Mouse (Mus musculus) embryonic facial prominence, embryonic 12.5 days (tissue): ENCODE measurements around the gene Cfd. TPM values are rescaled to one million over a fixed set of nuclear protein-coding genes. Genes with fewer than 3 reads are reported as not detected.

Experiments
- microRNA-seq: library from miRNA; unstranded; fragments of <30 nt; microRNA quantifications from one replicate; pipeline ENCODE4, GENCODE M21; 2017
- polyA plus RNA-seq: library from polyadenylated mRNA; unstranded; fragments of >200 nt; fragmentation: Nextera tagmentation; extraction: Ambion mirVana; gene quantifications from 2 replicates; pipeline ENCODE4 v1.2.1, GENCODE M21; 2016

The Cfd gene
- polyA plus RNA-seq, 1 experiment from 2014 or later = not detected

Small RNAs within 50 kb of the gene (microRNA-seq; reads per million reads assigned to microRNA genes)
- 0.54 reads per million for gene Mir6910

Other genes with a start within 250 kb of the Cfd start
- not detected in 2 replicates for gene Odf3l2, start 245.1 kb upstream of the Cfd start, polyA plus RNA-seq
- gene Madcam1, start 226.3 kb upstream of the Cfd start, polyA plus RNA-seq = 6.7 and 8.4 TPM in 2 replicates
- 66.1 and 68.6 TPM in 2 replicates for gene Tpgs1, start 221.5 kb upstream of the Cfd start, polyA plus RNA-seq
- gene Cdc34, start 208.7 kb upstream of the Cfd start, polyA plus RNA-seq = 137 and 146 TPM in 2 replicates
- gene Gzmm, start 201.8 kb upstream of the Cfd start, polyA plus RNA-seq = 0.55 and 1.5 TPM in 2 replicates
- 689 and 691 TPM in 2 replicates for gene Bsg, start 186.4 kb upstream of the Cfd start, polyA plus RNA-seq
- gene Hcn2, start 174.2 kb upstream of the Cfd start, polyA plus RNA-seq = 0.06 and 0.08 TPM in 2 replicates
- gene Polrmt, start 144.3 kb upstream of the Cfd start, polyA plus RNA-seq = 49.6 and 54.0 TPM in 2 replicates
- gene Fgf22, start 135.8 kb upstream of the Cfd start, polyA plus RNA-seq = 0.33 and 0.65 TPM in 2 replicates
- 109 and 111 TPM in 2 replicates for gene Rnf126, start 123.9 kb upstream of the Cfd start, polyA plus RNA-seq
- gene Fstl3, start 113.6 kb upstream of the Cfd start, polyA plus RNA-seq = 3.5 and 3.7 TPM in 2 replicates
- 0.06 TPM in 1 of 2 replicates, not detected in the other for gene Prss57, start 99.9 kb upstream of the Cfd start, polyA plus RNA-seq
- 132 and 142 TPM in 2 replicates for gene Palm, start 97.3 kb upstream of the Cfd start, polyA plus RNA-seq
- gene Misp, start 69.9 kb upstream of the Cfd start, polyA plus RNA-seq = 2.0 and 3.1 TPM in 2 replicates
- 352 and 363 TPM in 2 replicates for gene Ptbp1, start 36.4 kb upstream of the Cfd start, polyA plus RNA-seq
- gene Prtn3, start 16.4 kb upstream of the Cfd start, polyA plus RNA-seq = 10.1 and 11.3 TPM in 2 replicates
- 169 and 181 TPM in 2 replicates for gene Plppr3, start 16.2 kb upstream of the Cfd start, polyA plus RNA-seq
- gene Elane, start 4.6 kb upstream of the Cfd start, polyA plus RNA-seq = 0.33 and 0.55 TPM in 2 replicates
- 60.4 and 60.9 TPM in 2 replicates for gene Med16, start 18.1 kb downstream of the Cfd start, polyA plus RNA-seq
- 5.0 and 18.8 TPM in 2 replicates for gene Gm26602, start 20.0 kb downstream of the Cfd start, polyA plus RNA-seq
- gene Kiss1r, start 26.1 kb downstream of the Cfd start, polyA plus RNA-seq = 0.85 and 1.4 TPM in 2 replicates
- 159 and 166 TPM in 2 replicates for gene R3hdm4, start 30.4 kb downstream of the Cfd start, polyA plus RNA-seq
- gene Arid3a, start 36.2 kb downstream of the Cfd start, polyA plus RNA-seq = 4.9 and 6.6 TPM in 2 replicates
- 118 and 120 TPM in 2 replicates for gene Wdr18, start 69.3 kb downstream of the Cfd start, polyA plus RNA-seq
- gene Grin3b, start 79.9 kb downstream of the Cfd start, polyA plus RNA-seq = 0.50 and 0.92 TPM in 2 replicates
- gene Tmem259, start 93.5 kb downstream of the Cfd start, polyA plus RNA-seq = 24.3 and 25.9 TPM in 2 replicates
- gene Cnn2, start 97.7 kb downstream of the Cfd start, polyA plus RNA-seq = 311 and 313 TPM in 2 replicates
- gene Abca7, start 105.6 kb downstream of the Cfd start, polyA plus RNA-seq = 2.6 and 3.9 TPM in 2 replicates
- gene Arhgap45, start 125.8 kb downstream of the Cfd start, polyA plus RNA-seq = 7.1 and 8.1 TPM in 2 replicates
- gene Polr2e, start 148.9 kb downstream of the Cfd start, polyA plus RNA-seq = 227 and 245 TPM in 2 replicates
- gene Gpx4, start 156.3 kb downstream of the Cfd start, polyA plus RNA-seq = 475 and 505 TPM in 2 replicates
- 15.2 and 16.1 TPM in 2 replicates for gene Sbno2, start 214.7 kb downstream of the Cfd start, polyA plus RNA-seq
- 17.2 and 18.5 TPM in 2 replicates for gene Stk11, start 224.9 kb downstream of the Cfd start, polyA plus RNA-seq
- gene Atp5d, start 247.8 kb downstream of the Cfd start, polyA plus RNA-seq = 457 and 481 TPM in 2 replicates
- 8.4 and 8.5 TPM in 2 replicates for gene Cbarp, start 250.0 kb downstream of the Cfd start, polyA plus RNA-seq